Mouse (Mus musculus) forebrain, embryonic 11.5 days (tissue): ENCODE measurements at regions not wholly inside any gene's neighbourhood (a gene's known extent, or its start where the extent isn't known, plus 50 kb on each side); places are given as distances from the start of the nearest gene placed in this dataset.
"Not testable (repeated sequence)": the region's sequence is repeated elsewhere in the genome, so short reads cannot be mapped to it uniquely, and the experiment has no call there.

Source experiments
- ATAC-seq: fragments of 200-750 bp; cut with Nextera tagmentation; replicated peaks from 2 replicates; pipeline ENCODE4 v1.8.0; 2017; ENCODE audit warnings: moderate TSS enrichment; ENCODE audit not compliant: low FRiP score
- DNase-seq: peaks from one replicate; pipeline ENCODE4 v3.0.0-alpha.2; 2017; ENCODE audit warnings: low spot score
- H3K27ac ChIP-seq: fragments of 300-500 bp; sonication (generic); 2 replicates; pipeline ENCODE4 v1.5.1; 2014; ENCODE audit warnings: low read depth, low read length
- H3K27me3 ChIP-seq: fragments of 300-500 bp; sonication (generic); 2 replicates; pipeline ENCODE4 v1.6.1; 2014; ENCODE audit warnings: mild to moderate bottlenecking, low read length, mixed read lengths; ENCODE audit not compliant: control insufficient read depth, insufficient read depth
- H3K36me3 ChIP-seq: fragments of 300-500 bp; sonication (generic); 2 replicates; pipeline ENCODE4 v1.6.1; 2014; ENCODE audit warnings: mild to moderate bottlenecking, low read length, moderate library complexity, mixed read lengths; ENCODE audit not compliant: control insufficient read depth, insufficient read depth
- H3K4me1 ChIP-seq: fragments of 300-500 bp; sonication (generic); replicated peaks from 2 replicates; pipeline ENCODE4 v1.6.1; 2014; ENCODE audit warnings: low read length, mixed read lengths; ENCODE audit not compliant: control insufficient read depth, insufficient read depth
- H3K4me2 ChIP-seq: fragments of 300-500 bp; sonication (generic); 2 replicates; pipeline ENCODE4 v1.6.1; 2014; ENCODE audit warnings: low read depth, mild to moderate bottlenecking, low read length, moderate library complexity, mixed read lengths; ENCODE audit not compliant: severe bottlenecking
- H3K4me3 ChIP-seq: fragments of 300-500 bp; sonication (generic); 2 replicates; pipeline ENCODE4 v1.5.1; 2014; ENCODE audit warnings: low read depth, low read length
- H3K9ac ChIP-seq: fragments of 300-500 bp; sonication (generic); 2 replicates; pipeline ENCODE4 v1.6.1; 2014; ENCODE audit warnings: low read length
- H3K9me3 ChIP-seq: fragments of 300-500 bp; sonication (generic); 2 replicates; pipeline ENCODE4 v1.6.1; 2016; ENCODE audit warnings: low read length, mixed read lengths; ENCODE audit not compliant: control insufficient read depth
- WGBS: fragments of 180-500 bp; shearing (Covaris S2); extraction: QIAGEN DNeasy Blood & Tissue Kit; methylation state at CpG from one replicate; pipeline ENCODE4 v1.1.7; 2014; 5-methylcytosine and 5-hydroxymethylcytosine counted together

DNA sequence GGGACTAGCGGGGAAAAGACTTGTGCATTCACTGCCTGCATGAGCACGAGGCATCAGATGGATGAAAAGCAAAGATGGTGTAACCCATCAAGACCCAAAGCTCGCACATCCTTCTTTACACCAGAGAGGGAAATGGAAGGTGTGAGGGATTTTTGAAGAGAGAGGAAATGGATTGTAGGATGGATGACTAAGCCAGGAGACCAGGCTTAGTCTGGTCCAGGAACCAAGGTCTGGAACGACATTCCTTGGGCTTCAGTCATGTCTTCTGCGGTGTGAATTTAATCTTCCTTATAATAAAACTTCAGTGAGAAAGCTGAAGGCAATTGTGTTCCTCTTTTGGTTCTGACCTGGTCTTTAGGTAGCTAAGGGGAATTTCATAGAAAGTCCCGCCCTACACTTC, 551.0 kb upstream of the Gm10131 start:
- Histone ChIP-seq H3K4me2 (no peak overlapping the region), H3K27ac (no peak overlapping the region), H3K4me3 (no peak overlapping the region), H3K4me1 (no peaks in the 10 kb centered on the region), H3K9ac (no peak overlapping the region), H3K27me3 (no peaks in the 10 kb centered on the region), H3K36me3 (no peaks in the 10 kb centered on the region), H3K9me3 (no peaks in the 10 kb centered on the region)
- ATAC-seq (no peak), DNase-seq (no peak)
- WGBS, result 94% methylated on average over 6 of the region's 6 CpGs

GRCm38 (mm10) chr8:34651750-34652149, 540.2 kb upstream of the Gm10131 start:
- H3K4me1 ChIP-seq, result no peaks in the 10 kb centered on the region
- 92% methylated on average over 8 of the region's 8 CpGs for WGBS
- ATAC-seq, result no peak
- no peak overlapping the region for H3K4me3 ChIP-seq
- no peak overlapping the region for H3K27ac ChIP-seq
- DNase-seq, result no peak
- no peak overlapping the region for H3K4me2 ChIP-seq
- H3K27me3 ChIP-seq, result no peaks in the 10 kb centered on the region
- no peak overlapping the region for H3K9ac ChIP-seq
- H3K9me3 ChIP-seq, result no peaks in the 10 kb centered on the region
- no peaks in the 10 kb centered on the region for H3K36me3 ChIP-seq

DNA sequence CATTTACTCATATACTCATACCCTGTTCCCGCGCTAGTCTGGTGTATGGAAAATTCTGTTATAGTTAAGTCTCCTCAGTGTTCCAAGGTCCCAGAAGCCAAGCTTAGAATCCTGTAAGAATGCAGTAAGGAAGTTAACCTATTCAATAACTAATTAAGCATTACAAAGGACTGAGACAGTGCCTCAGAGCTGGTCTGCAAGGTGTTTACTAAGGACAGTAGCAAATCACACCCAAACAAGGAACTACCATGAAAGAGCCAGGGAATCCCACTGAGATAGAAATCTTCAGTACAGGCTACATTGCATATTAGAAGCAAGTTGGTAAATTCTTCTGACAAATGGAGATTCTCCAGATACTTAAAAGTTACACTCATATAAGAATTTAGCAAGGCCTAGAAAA, 516.7 kb upstream of the Gm10131 start:
- ATAC-seq, H3K4me2 ChIP-seq, H3K9ac ChIP-seq, DNase-seq, H3K27me3 ChIP-seq, H3K4me1 ChIP-seq, H3K4me3 ChIP-seq, H3K27ac ChIP-seq, H3K36me3 ChIP-seq, H3K9me3 ChIP-seq: not testable (repeated sequence)
- WGBS, result 95% methylated on average over 2 of the region's 2 CpGs

DNA sequence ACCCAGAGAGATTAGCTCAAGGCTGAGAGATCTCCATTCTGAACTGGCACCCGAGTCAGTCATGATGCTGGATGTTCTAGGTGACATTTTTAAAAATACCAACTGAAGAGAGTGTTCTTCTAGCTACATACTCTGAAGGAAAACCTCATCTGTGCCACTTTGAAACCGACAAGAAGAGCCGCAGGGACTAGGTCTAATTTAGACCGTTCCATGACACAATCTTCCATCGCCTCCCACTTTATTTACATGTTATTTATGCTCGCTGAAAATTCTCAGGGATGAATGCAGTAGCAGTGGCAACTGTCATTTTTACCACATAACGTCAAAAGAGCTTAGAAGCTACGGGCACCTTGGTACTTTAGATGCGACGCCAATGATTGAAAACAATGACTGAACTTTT, 514.1 kb upstream of the Gm10131 start:
- no peaks in the 10 kb centered on the region for H3K36me3 ChIP-seq
- H3K27me3 ChIP-seq, result no peaks in the 10 kb centered on the region
- H3K4me3 ChIP-seq, result no peak overlapping the region
- DNase-seq, result no peak
- ATAC-seq, result no peak
- H3K9ac ChIP-seq, result no peak overlapping the region
- H3K4me2 ChIP-seq, result no peak overlapping the region
- no peaks in the 10 kb centered on the region for H3K9me3 ChIP-seq
- no peak overlapping the region for H3K27ac ChIP-seq
- 89% methylated on average over 10 of the region's 10 CpGs for WGBS
- no peaks in the 10 kb centered on the region for H3K4me1 ChIP-seq

GRCm38 (mm10) chr8:34623783-34624182, 512.2 kb upstream of the Gm10131 start:
- no peaks in the 10 kb centered on the region for H3K27me3 ChIP-seq
- H3K9ac ChIP-seq, result no peak overlapping the region
- H3K27ac ChIP-seq, result no peak overlapping the region
- H3K4me1 ChIP-seq, result no peaks in the 10 kb centered on the region
- WGBS, result 70% methylated on average over 7 of the region's 7 CpGs
- DNase-seq (no peak), ATAC-seq (no peak)
- H3K36me3 ChIP-seq, result no peaks in the 10 kb centered on the region
- H3K4me2 ChIP-seq, result no peak overlapping the region
- H3K4me3 ChIP-seq, result no peak overlapping the region
- no peaks in the 10 kb centered on the region for H3K9me3 ChIP-seq

DNA sequence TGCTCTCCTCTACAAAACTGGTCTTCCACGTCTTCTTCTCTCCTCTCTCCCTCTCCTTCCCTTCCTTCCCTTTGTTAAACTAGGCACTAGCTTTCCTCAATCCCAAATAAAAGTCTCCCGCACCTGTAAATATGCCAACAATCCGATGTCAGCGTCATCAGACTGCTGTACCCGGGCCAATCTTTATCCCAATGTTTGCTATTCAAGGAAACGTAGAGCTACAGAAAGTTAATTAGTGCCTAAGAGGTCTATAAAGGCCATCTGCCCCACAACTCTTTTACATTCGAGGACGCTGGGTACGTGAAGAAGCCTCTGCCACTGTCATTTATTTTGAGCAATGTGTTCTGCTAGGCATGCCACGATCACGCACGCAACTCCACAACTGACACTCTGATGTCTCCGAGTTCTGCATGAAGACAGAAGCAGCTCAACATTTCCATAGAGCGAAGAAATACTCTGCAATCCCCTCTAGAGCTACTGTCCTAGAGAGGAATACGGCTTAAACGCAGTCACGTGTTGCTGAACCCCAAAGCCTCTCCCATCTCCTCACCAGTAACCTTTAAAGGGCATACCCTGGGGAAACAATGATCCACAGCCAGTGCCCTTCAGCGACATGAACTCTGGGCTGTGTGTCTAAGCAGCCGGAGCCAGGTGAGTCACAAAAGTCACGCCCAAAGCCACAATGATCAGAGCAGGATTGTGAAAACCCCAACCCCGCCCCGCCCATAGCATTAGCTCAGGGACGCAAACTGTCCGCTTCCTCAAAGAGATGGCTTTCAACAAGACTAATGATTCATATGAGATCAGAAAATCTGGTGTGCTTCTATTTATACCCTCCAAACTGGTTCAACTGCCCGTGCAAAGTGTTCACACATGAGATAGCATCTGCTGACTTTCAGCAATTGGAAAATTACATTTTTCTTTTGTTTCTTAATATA, 510.9 kb upstream of the Gm10131 start:
- Histone ChIP-seq H3K27ac (no peak overlapping the region), H3K4me3 (no peak overlapping the region), H3K9ac (no peak overlapping the region), H3K4me2 (no peak overlapping the region), H3K36me3 (no peaks in the 10 kb centered on the region), H3K27me3 (no peaks in the 10 kb centered on the region), H3K9me3 (no peaks in the 10 kb centered on the region), H3K4me1 (no peaks in the 10 kb centered on the region)
- no peak for DNase-seq
- no peak for ATAC-seq
- 88% methylated on average over 25 of the region's 25 CpGs for WGBS

DNA sequence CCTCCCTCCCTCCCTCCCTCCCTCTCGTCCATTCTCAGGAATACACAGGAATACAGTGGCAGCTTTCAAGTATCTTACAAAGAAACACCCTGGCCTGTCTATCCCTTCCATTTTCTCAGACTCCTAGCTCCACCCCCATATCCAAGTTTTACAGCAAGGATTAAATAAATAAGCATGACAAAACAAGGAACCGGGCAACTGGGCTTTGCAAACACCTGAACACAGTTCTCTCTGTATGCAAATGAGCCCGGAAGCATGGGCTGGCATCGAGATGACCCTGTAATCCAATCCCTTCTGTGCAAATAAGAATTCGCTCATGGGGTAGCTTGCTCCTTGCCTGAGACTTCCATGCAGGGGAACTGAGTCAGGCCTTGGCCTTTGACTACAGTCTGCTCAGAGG, 506.5 kb upstream of the Gm10131 start:
- Histone ChIP-seq H3K36me3 (no peaks in the 10 kb centered on the region), H3K27ac (no peak overlapping the region), H3K4me2 (no peak overlapping the region), H3K9me3 (no peaks in the 10 kb centered on the region), H3K9ac (no peak overlapping the region), H3K4me3 (no peak overlapping the region), H3K4me1 (no peaks in the 10 kb centered on the region), H3K27me3 (no peaks in the 10 kb centered on the region)
- 38% methylated on average over 4 of the region's 5 CpGs for WGBS
- ATAC-seq (no peak), DNase-seq (no peak)

GRCm38 (mm10) chr8:34614987-34615386, 503.4 kb upstream of the Gm10131 start:
- DNase-seq (no peak), ATAC-seq (no peak)
- 80% methylated on average over 4 of the region's 4 CpGs for WGBS

GRCm38 (mm10) chr8:34614031-34614526, 502.5 kb upstream of the Gm10131 start:
- H3K9ac ChIP-seq, result no peak overlapping the region
- H3K4me3 ChIP-seq, result no peak overlapping the region
- H3K4me1 ChIP-seq, result no peaks in the 10 kb centered on the region
- no peaks in the 10 kb centered on the region for H3K27me3 ChIP-seq
- DNase-seq, result no peak
- no peak for ATAC-seq
- no peak overlapping the region for H3K27ac ChIP-seq
- no peaks in the 10 kb centered on the region for H3K9me3 ChIP-seq
- H3K36me3 ChIP-seq, result no peaks in the 10 kb centered on the region
- WGBS, result 70% methylated on average over 10 of the region's 10 CpGs
- no peak overlapping the region for H3K4me2 ChIP-seq

More at GRCm38 (mm10) chr8:34614987-34615386, 503.4 kb upstream of the Gm10131 start:
- no peak overlapping the region for H3K4me2 ChIP-seq
- H3K27ac ChIP-seq, result no peak overlapping the region
- no peaks in the 10 kb centered on the region for H3K9me3 ChIP-seq
- no peaks in the 10 kb centered on the region for H3K36me3 ChIP-seq
- no peak overlapping the region for H3K9ac ChIP-seq
- H3K4me1 ChIP-seq, result no peaks in the 10 kb centered on the region
- no peak overlapping the region for H3K4me3 ChIP-seq
- H3K27me3 ChIP-seq, result no peaks in the 10 kb centered on the region
